Mouse (Mus musculus) MEL (cell line): ENCODE results near the gene Ubl5. TPM values are rescaled to one million over a fixed set of nuclear protein-coding genes. Genes with fewer than 3 reads are reported as not detected.

Experiments used
- DNase-seq: peaks from one replicate; pipeline ENCODE4 v3.0.0; 2011; ENCODE audit warnings: low read depth, low spot score
- H3K27ac ChIP-seq: 2 replicates; pipeline ENCODE4 v1.5.1; 2012; ENCODE audit warnings: low read depth, mild to moderate bottlenecking, control low read depth, low read length, moderate library complexity; ENCODE audit not compliant: control insufficient read depth
- H3K27me3 ChIP-seq, 2 experiments: fragments of 150-350 bp in 1 of 2; sonication (generic) in 1 of 2; 2 replicates each; pipeline ENCODE4 v1.6.1; 2012; ENCODE audit warnings: low read length in 2 of 2, mild to moderate bottlenecking in 2 of 2, improper control_type of control experiment in 1 of 2, moderate library complexity in 1 of 2; ENCODE audit not compliant: insufficient read depth in 2 of 2, control insufficient read depth in 1 of 2
- H3K36me3 ChIP-seq, 2 experiments: 2 replicates each; pipeline ENCODE4 v1.6.1; 2012 to 2014; ENCODE audit warnings: low read length in 2 of 2, improper control_type of control experiment in 1 of 2, inconsistent platforms in 1 of 2, mild to moderate bottlenecking in 1 of 2; ENCODE audit not compliant: insufficient read depth in 2 of 2, control insufficient read depth in 1 of 2
- H3K4me1 ChIP-seq, 2 experiments: fragments of 150-350 bp in 1 of 2; sonication (generic) in 1 of 2; 2 replicates each; pipeline ENCODE4 v1.6.1; 2012; ENCODE audit warnings: low read length in 2 of 2, improper control_type of control experiment in 1 of 2, mild to moderate bottlenecking in 1 of 2; ENCODE audit not compliant: insufficient read depth in 2 of 2, control insufficient read depth in 1 of 2
- H3K4me3 ChIP-seq, 2 experiments: fragments of 150-350 bp in 1 of 2; sonication (generic) in 1 of 2; 2 replicates each; pipeline ENCODE4 v1.5.1; 2012; ENCODE audit warnings: low read depth in 2 of 2, low read length in 2 of 2, mild to moderate bottlenecking in 2 of 2, moderate library complexity in 2 of 2, control low read depth in 1 of 2, improper control_type of control experiment in 1 of 2; ENCODE audit not compliant: control insufficient read depth in 1 of 2, insufficient read depth in 1 of 2
- H3K79me2 ChIP-seq: 2 replicates; pipeline ENCODE4 v1.6.1; 2012; ENCODE audit warnings: mild to moderate bottlenecking, low read length, moderate library complexity; ENCODE audit not compliant: control insufficient read depth, poor library complexity, insufficient read depth
- H3K9ac ChIP-seq: 2 replicates; pipeline ENCODE4 v1.6.1; 2012; ENCODE audit warnings: low read depth, mild to moderate bottlenecking, control low read depth, low read length, moderate library complexity; ENCODE audit not compliant: control insufficient read depth, poor library complexity, severe bottlenecking
- H3K9me3 ChIP-seq: fragments of 150-350 bp; sonication (generic); replicated peaks from 2 replicates; pipeline ENCODE4 v1.6.1; 2012; ENCODE audit warnings: mild to moderate bottlenecking, low read length, improper control_type of control experiment, moderate library complexity; ENCODE audit not compliant: insufficient read depth
- BHLHE40 ChIP-seq: IDR thresholded peaks from 2 replicates; pipeline ENCODE4 v1.6.1; 2012; ENCODE audit warnings: low read depth, mild to moderate bottlenecking, inconsistent platforms, low read length, improper control_type of control experiment, borderline replicate concordance
- CHD1 ChIP-seq: IDR thresholded peaks from 2 replicates; pipeline ENCODE4 v1.6.1; 2012; ENCODE audit warnings: low read depth, mild to moderate bottlenecking, inconsistent platforms, low read length, improper control_type of control experiment
- CHD2 ChIP-seq: IDR thresholded peaks from 2 replicates; pipeline ENCODE4 v1.6.1; 2011; ENCODE audit warnings: low read length, improper control_type of control experiment
- CTCF ChIP-seq, 3 experiments: IDR thresholded peaks in 2 of 3; conservative IDR thresholded peaks in 1 of 3; 2 replicates each; pipeline ENCODE4 v1.5.1; 2011 to 2012; ENCODE audit warnings: low read length in 3 of 3, low read depth in 2 of 3, mild to moderate bottlenecking in 2 of 3, improper control_type of control experiment in 1 of 3, inconsistent platforms in 1 of 3, mixed read lengths in 1 of 3, moderate library complexity in 1 of 3; ENCODE audit not compliant: control insufficient read depth in 1 of 3, insufficient read depth in 1 of 3, poor library complexity in 1 of 3, severe bottlenecking in 1 of 3
- E2F4 ChIP-seq: IDR thresholded peaks from 2 replicates; pipeline ENCODE4 v1.6.1; 2011; ENCODE audit warnings: low read depth, low read length, improper control_type of control experiment, borderline replicate concordance
- HCFC1 ChIP-seq: IDR thresholded peaks from 2 replicates; pipeline ENCODE4 v1.6.1; 2012; ENCODE audit warnings: low read depth, mild to moderate bottlenecking, inconsistent platforms, low read length, improper control_type of control experiment, moderate library complexity
- JUND ChIP-seq: IDR thresholded peaks from 2 replicates; pipeline ENCODE4 v1.6.1; 2011; ENCODE audit warnings: low read depth, mild to moderate bottlenecking, improper control_type of control experiment, low read length
- MAFK ChIP-seq: IDR thresholded peaks from 2 replicates; pipeline ENCODE4 v1.6.1; 2011; ENCODE audit warnings: low read depth, mild to moderate bottlenecking, low read length, improper control_type of control experiment, borderline replicate concordance
- MAZ ChIP-seq: IDR thresholded peaks from 2 replicates; pipeline ENCODE4 v1.6.1; 2012; ENCODE audit warnings: low read depth, mild to moderate bottlenecking, inconsistent platforms, low read length, improper control_type of control experiment
- MXI1 ChIP-seq: IDR thresholded peaks from 2 replicates; pipeline ENCODE4 v1.6.1; 2011; ENCODE audit warnings: mild to moderate bottlenecking, low read depth, low read length, improper control_type of control experiment
- MYB ChIP-seq: IDR thresholded peaks from 2 replicates; pipeline ENCODE4 v1.6.1; 2011; ENCODE audit warnings: mild to moderate bottlenecking, low read depth, low read length, improper control_type of control experiment
- NELFE ChIP-seq: IDR thresholded peaks from 2 replicates; pipeline ENCODE4 v1.6.1; 2011; ENCODE audit warnings: low read depth, low read length, improper control_type of control experiment
- NRF1 ChIP-seq: IDR thresholded peaks from 2 replicates; pipeline ENCODE4 v1.6.1; 2014; ENCODE audit warnings: low read depth, mild to moderate bottlenecking, inconsistent platforms, low read length, improper control_type of control experiment, moderate library complexity; ENCODE audit not compliant: poor library complexity, insufficient read depth, severe bottlenecking
- POLR2A ChIP-seq, 2 experiments: IDR thresholded peaks; 2 replicates each; pipeline ENCODE4 v1.6.1; 2011 to 2012; ENCODE audit warnings: low read length in 2 of 2, mild to moderate bottlenecking in 2 of 2, control low read depth in 1 of 2, improper control_type of control experiment in 1 of 2, low read depth in 1 of 2, moderate library complexity in 1 of 2; ENCODE audit not compliant: control insufficient read depth in 1 of 2, insufficient read depth in 1 of 2, poor library complexity in 1 of 2
- POLR2AphosphoS2 ChIP-seq: IDR thresholded peaks from 2 replicates; pipeline ENCODE4 v1.6.1; 2011; ENCODE audit warnings: low read length, improper control_type of control experiment
- RAD21 ChIP-seq: IDR thresholded peaks from 2 replicates; pipeline ENCODE4 v1.6.1; 2011; ENCODE audit warnings: mild to moderate bottlenecking, low read depth, low read length, improper control_type of control experiment
- RCOR1 ChIP-seq: IDR thresholded peaks from 2 replicates; pipeline ENCODE4 v1.6.1; 2012; ENCODE audit warnings: low read depth, mild to moderate bottlenecking, inconsistent platforms, low read length, improper control_type of control experiment
- SIN3A ChIP-seq: IDR thresholded peaks from 2 replicates; pipeline ENCODE4 v1.6.1; 2012; ENCODE audit warnings: low read length, improper control_type of control experiment, inconsistent platforms
- TAL1 ChIP-seq: IDR thresholded peaks from 2 replicates; pipeline ENCODE4 v1.6.1; 2012; ENCODE audit warnings: mild to moderate bottlenecking, inconsistent platforms, low read length, moderate library complexity, mixed read lengths
- TCF12 ChIP-seq: IDR thresholded peaks from 2 replicates; pipeline ENCODE4 v1.6.1; 2014; ENCODE audit warnings: low read depth, mild to moderate bottlenecking, inconsistent platforms, low read length, improper control_type of control experiment, moderate library complexity
- UBTF ChIP-seq: IDR thresholded peaks from 2 replicates; pipeline ENCODE4 v1.6.1; 2012; ENCODE audit warnings: low read depth, mild to moderate bottlenecking, inconsistent platforms, low read length, improper control_type of control experiment, moderate library complexity, borderline replicate concordance; ENCODE audit not compliant: insufficient read depth
- USF1 ChIP-seq: IDR thresholded peaks from 2 replicates; pipeline ENCODE4 v1.6.1; 2014; ENCODE audit warnings: low read depth, mild to moderate bottlenecking, inconsistent platforms, low read length, improper control_type of control experiment, moderate library complexity
- USF2 ChIP-seq, 2 experiments: IDR thresholded peaks; 2 replicates each; pipeline ENCODE4 v1.6.1; 2011 to 2012; ENCODE audit warnings: improper control_type of control experiment in 2 of 2, low read length in 2 of 2, borderline replicate concordance in 1 of 2, inconsistent platforms in 1 of 2, low read depth in 1 of 2, mild to moderate bottlenecking in 1 of 2; ENCODE audit not compliant: insufficient read depth in 1 of 2
- ZKSCAN1 ChIP-seq: IDR thresholded peaks from 2 replicates; pipeline ENCODE4 v1.6.1; 2012; ENCODE audit warnings: low read depth, mild to moderate bottlenecking, inconsistent platforms, low read length, improper control_type of control experiment, moderate library complexity
- ZMIZ1 ChIP-seq: IDR thresholded peaks from 2 replicates; pipeline ENCODE4 v1.6.1; 2012; ENCODE audit warnings: low read depth, mild to moderate bottlenecking, inconsistent platforms, low read length, improper control_type of control experiment, moderate library complexity
- ZNF384 ChIP-seq: IDR thresholded peaks from 2 replicates; pipeline ENCODE4 v1.6.1; 2012; ENCODE audit warnings: low read depth, mild to moderate bottlenecking, inconsistent platforms, low read length, improper control_type of control experiment
- polyA plus RNA-seq, 2 experiments: library from polyadenylated mRNA; stranded (reverse) in 1 of 2; unstranded in 1 of 2; fragments of >175 nt in 1 of 2; fragments of >200 nt in 1 of 2; gene quantifications; 2 replicates each; pipeline versions ENCODE4 v1.2.1 to v1.2.4; 2012; ENCODE audit warnings: low replicate concordance in 2 of 2, low read depth in 1 of 2; ENCODE audit not compliant: insufficient read length in 2 of 2, insufficient read depth in 1 of 2, missing spikeins in 1 of 2
- total RNA-seq: library from RNA; depleted of rRNA; stranded (reverse); fragments of 300-350 nt; gene quantifications from 2 replicates; pipeline ENCODE4 v1.2.3, GENCODE M21; 2012

Gene Ubl5
- total and polyA plus RNA-seq, 3 experiments, result 850 to 1,103 TPM; not detected in 1

DNA sequence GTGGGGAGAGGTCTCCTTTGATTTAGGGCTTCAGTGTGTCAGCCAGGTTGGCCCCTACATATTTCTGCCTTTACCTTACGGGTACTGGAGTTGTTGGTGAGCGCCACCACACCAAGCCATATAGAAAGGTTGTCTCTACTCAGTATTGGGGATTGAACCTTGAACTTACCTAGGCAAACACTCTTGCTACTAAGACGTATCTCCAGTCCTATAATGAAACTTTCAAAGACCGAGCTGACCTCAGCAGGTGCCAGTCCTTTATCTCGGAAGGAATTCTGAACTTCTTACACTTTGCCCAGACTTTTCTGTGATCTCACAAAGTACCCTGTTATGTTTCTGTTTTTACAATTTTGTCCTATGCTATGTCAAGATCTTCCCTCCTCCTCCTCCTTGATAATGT is 30.7 kb upstream of the Ubl5 start:
- Histone ChIP-seq H3K27me3 (no peaks in the 10 kb centered on the region), H3K79me2 (peaks cover 3% of the 10 kb centered on the region; the same call in 1 of the 2 replicates), H3K9me3 (no peaks in the 10 kb centered on the region), H3K4me3 (no peak overlapping the region), H3K9ac (no peak overlapping the region), H3K27ac (no peak overlapping the region), H3K36me3 (peaks cover 0 to 6% of the 10 kb centered on the region in 2 experiments; a peak in 2 of 4 replicates), H3K4me1 (no peaks in the 10 kb centered on the region)
- TF ChIP-seq USF2 (IDR thresholded peaks at IDR 0.05; ENCODE audit: borderline replicate concordance in 1 of 2, insufficient read depth in 1 of 2, low read depth in 1 of 2, low read length in 2 of 2) (no peak), USF1 (no peak), POLR2A (IDR thresholded peaks at IDR 0.05; ENCODE audit: control insufficient read depth in 1 of 2, insufficient read depth in 1 of 2, low read depth in 1 of 2, low read length in 2 of 2, poor library complexity in 1 of 2) (no peak), MYB (no peak), ZKSCAN1 (no peak), JUND (no peak), HCFC1 (no peak), MAFK (no peak), MAZ (no peak), E2F4 (no peak), NRF1 (no peak), TCF12 (no peak), POLR2AphosphoS2 (no peak), UBTF (no peak), SIN3A (no peak), CHD1 (no peak), ZMIZ1 (no peak), RAD21 (no peak), CHD2 (no peak), BHLHE40 (no peak)
- DNase-seq, result no peak

DNA sequence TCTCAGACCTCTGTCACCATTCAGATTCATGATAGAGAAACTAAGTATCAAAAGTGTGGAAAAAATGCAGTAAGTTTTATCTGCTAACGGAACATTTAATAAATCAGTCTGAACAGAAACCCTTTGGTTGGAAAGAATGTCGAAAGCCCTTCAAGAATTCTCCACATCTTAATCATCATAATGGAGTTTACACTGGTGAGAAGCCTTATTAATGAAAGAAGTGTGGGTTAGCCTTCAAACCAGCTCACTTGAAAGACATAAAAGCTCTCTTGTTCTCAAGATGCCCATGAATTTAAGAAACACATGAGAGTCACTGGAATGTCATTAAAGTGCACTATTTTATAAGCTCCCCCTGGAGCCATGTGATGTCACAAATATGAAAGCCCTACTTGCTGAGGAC is 26.0 kb upstream of the Ubl5 start:
- TF ChIP-seq USF1 (no peak), NELFE (no peak), ZNF384 (no peak), CTCF (IDR thresholded peaks at IDR 0.05 in 2 of 3, conservative IDR thresholded peaks at IDR 0.05 in 1 of 3; ENCODE audit: control insufficient read depth in 1 of 3, insufficient read depth in 1 of 3, low read depth in 2 of 3, low read length in 3 of 3, poor library complexity in 1 of 3, severe bottlenecking in 1 of 3) (no peak), RCOR1 (no peak), TCF12 (no peak), MXI1 (no peak), NRF1 (no peak), TAL1 (no peak)
- TF ChIP-seq, all 39 proteins: peak for 0
- Histone ChIP-seq H3K79me2 (no peaks in the 10 kb centered on the region), H3K27ac (no peak overlapping the region), H3K9me3 (no peaks in the 10 kb centered on the region), H3K36me3 (no peaks in the 10 kb centered on the region), H3K9ac (no peak overlapping the region), H3K4me3 (no peak overlapping the region), H3K4me1 (no peaks in the 10 kb centered on the region), H3K27me3 (no peaks in the 10 kb centered on the region)
- DNase-seq, result no peak
